Mouse (Mus musculus) E14TG2a.4 (cell line): ENCODE results near the gene Iffo2.

Experiments
- CTCF ChIP-seq: conservative IDR thresholded peaks from 2 replicates; pipeline ENCODE4 v1.5.1; 2014; ENCODE audit warnings: low read length
- NANOG ChIP-seq: IDR thresholded peaks from 2 replicates; pipeline ENCODE4 v1.6.1; 2014; ENCODE audit warnings: borderline replicate concordance, low read length, mixed read lengths
- POU5F1 ChIP-seq: IDR thresholded peaks from 2 replicates; pipeline ENCODE4 v1.6.1; 2014; ENCODE audit warnings: low read length, borderline replicate concordance

- no peak for TF ChIP-seq CTCF
- TF ChIP-seq POU5F1 = no peak
- no peak for TF ChIP-seq NANOG
These were observed 1.7 kb downstream of the Iffo2 start for GRCm38 (mm10) chr4:139532081-139532480.
